Mouse (Mus musculus) limb, embryonic 12.5 days (tissue): ENCODE data around the gene Ctsh. TPM values are rescaled to one million over a fixed set of nuclear protein-coding genes. Genes with fewer than 3 reads are reported as not detected.

Source experiments
- ATAC-seq: fragments of 200-750 bp; cut with Nextera tagmentation; 2 replicates; pipeline ENCODE4 v1.8.0; 2017; ENCODE audit warnings: low read depth, moderate TSS enrichment; ENCODE audit not compliant: insufficient number of reproducible peaks, insufficient read depth, low FRiP score, low TSS enrichment
- H3K27ac ChIP-seq: fragments of 300-500 bp; sonication (generic); 2 replicates; pipeline ENCODE4 v1.5.1; 2016; ENCODE audit warnings: mild to moderate bottlenecking, moderate library complexity
- H3K27me3 ChIP-seq: fragments of 300-500 bp; sonication (generic); 2 replicates; pipeline ENCODE4 v1.6.1; 2016; ENCODE audit warnings: mild to moderate bottlenecking, moderate library complexity
- H3K36me3 ChIP-seq: fragments of 300-500 bp; sonication (generic); 2 replicates; pipeline ENCODE4 v1.6.1; 2016; ENCODE audit warnings: mild to moderate bottlenecking, moderate library complexity
- H3K4me1 ChIP-seq: fragments of 300-500 bp; sonication (generic); replicated peaks from 2 replicates; pipeline ENCODE4 v1.6.1; 2016
- H3K4me2 ChIP-seq: fragments of 300-500 bp; sonication (generic); 2 replicates; pipeline ENCODE4 v1.6.1; 2016; ENCODE audit warnings: mild to moderate bottlenecking, moderate library complexity
- H3K4me3 ChIP-seq: fragments of 300-500 bp; sonication (generic); replicated peaks from 2 replicates; pipeline ENCODE4 v1.5.1; 2016; ENCODE audit warnings: mild to moderate bottlenecking
- H3K9ac ChIP-seq: fragments of 300-500 bp; sonication (generic); replicated peaks from 2 replicates; pipeline ENCODE4 v1.6.1; 2016; ENCODE audit warnings: mild to moderate bottlenecking, moderate library complexity
- H3K9me3 ChIP-seq: fragments of 300-500 bp; sonication (generic); 2 replicates; pipeline ENCODE4 v1.6.1; 2016; ENCODE audit warnings: mild to moderate bottlenecking, moderate library complexity
- WGBS: fragments of 180-500 bp; shearing (Covaris S2); methylation state at CpG from one replicate; pipeline ENCODE4 v1.1.7; 2016; 5-methylcytosine and 5-hydroxymethylcytosine counted together
- polyA plus RNA-seq: library from polyadenylated mRNA; unstranded; fragments of >200 nt; fragmentation: Nextera tagmentation; extraction: Ambion mirVana; gene quantifications from 2 replicates; pipeline ENCODE4 v1.2.1, GENCODE M21; 2016

Gene Ctsh
- polyA plus RNA-seq, 1 experiment from 2014 or later = 15.9 TPM

DNA sequence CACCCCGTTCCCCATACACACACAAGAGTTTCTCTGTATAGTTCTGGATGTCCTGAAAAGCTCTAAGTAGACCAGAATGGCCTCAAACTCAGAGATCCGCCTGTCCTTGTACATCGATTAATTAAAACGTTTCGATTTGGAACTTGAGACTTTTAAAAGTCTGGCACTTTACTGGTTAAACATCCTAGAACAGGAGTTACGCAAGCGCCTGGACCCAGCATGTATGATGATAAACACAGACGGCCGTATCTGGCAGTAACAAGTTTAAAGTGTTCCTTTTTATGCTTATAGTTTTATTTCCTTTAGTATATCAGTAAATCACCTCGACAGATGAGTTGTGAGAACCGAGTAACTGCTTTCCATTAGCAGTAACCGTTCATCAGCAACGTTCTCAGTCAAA is 59.2 kb downstream of the Ctsh start:
- Histone ChIP-seq H3K4me2 (peak overlapping the region; percentile 69), H3K4me3 (peak overlapping the region; percentile 88), H3K36me3 (peaks cover 15% of the 10 kb centered on the region), H3K27ac (peak overlapping the region; percentile 98; the same call in 1 of the 2 replicates), H3K9me3 (no peaks in the 10 kb centered on the region), H3K9ac (peak overlapping the region; percentile 95), H3K4me1 (peaks cover 17% of the 10 kb centered on the region), H3K27me3 (no peaks in the 10 kb centered on the region)
- ATAC-seq = no peak
- WGBS = 3% methylated on average over 13 of the region's 13 CpGs

- Histone ChIP-seq H3K27ac (peak overlapping the region; percentile 98), H3K36me3 (peaks cover 8% of the 10 kb centered on the region; the same call in 1 of the 2 replicates), H3K9ac (peak overlapping the region; percentile 95), H3K4me2 (peak overlapping the region; percentile 69), H3K4me1 (peaks cover 17% of the 10 kb centered on the region), H3K9me3 (no peaks in the 10 kb centered on the region), H3K27me3 (no peaks in the 10 kb centered on the region), H3K4me3 (peak overlapping the region; percentile 88)
- ATAC-seq = peak; percentile 29
- under 1% methylated on average over 81 of the region's 82 CpGs for WGBS
Observed at GRCm38 (mm10) chr9:90113651-90114566, 60.0 kb downstream of the Ctsh start.

GRCm38 (mm10) chr9:90114567-90115307 is 60.8 kb downstream of the Ctsh start, which contains the start of gene Morf4l1:
TSS of gene Morf4l1 (minus strand) at chr9:90114774.
- Histone ChIP-seq H3K4me1 (peaks cover 17% of the 10 kb centered on the region), H3K9ac (peak within 1 kb of the TSS; percentile 95), H3K27ac (peak within 1 kb of the TSS; percentile 98), H3K4me3 (peak within 1 kb of the TSS; percentile 88), H3K27me3 (no peaks in the 10 kb centered on the region), H3K9me3 (no peaks in the 10 kb centered on the region), H3K36me3 (no peaks in the 10 kb centered on the region), H3K4me2 (peak within 1 kb of the TSS; percentile 69)
- peak; percentile 98 for ATAC-seq
- 2% methylated on average over 40 of the region's 40 CpGs for WGBS

DNA sequence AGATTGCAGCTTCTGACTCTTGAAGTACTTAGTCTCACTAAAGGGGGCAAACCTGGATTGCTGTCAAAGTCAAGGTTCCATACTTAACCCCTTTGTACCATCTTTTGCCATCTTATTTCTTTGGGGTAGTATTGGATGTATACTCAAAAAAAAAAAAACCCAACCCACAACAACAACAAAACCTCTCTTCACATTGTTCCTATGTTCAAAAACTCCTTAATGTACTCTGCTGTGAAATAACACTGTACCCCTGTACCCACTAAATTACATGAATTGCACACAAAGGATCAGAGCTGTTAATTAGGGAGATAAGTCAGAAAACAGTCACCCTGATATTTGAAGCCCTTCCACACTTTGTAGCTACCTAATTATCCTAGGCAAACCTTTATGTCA is 61.4 kb downstream of the Ctsh start:
- H3K27ac ChIP-seq = no peak overlapping the region
- H3K4me1 ChIP-seq = peaks cover 17% of the 10 kb centered on the region
- peak overlapping the region; percentile 62 for H3K4me2 ChIP-seq
- no peaks in the 10 kb centered on the region for H3K36me3 ChIP-seq
- no peaks in the 10 kb centered on the region for H3K9me3 ChIP-seq
- peak overlapping the region; percentile 88 for H3K4me3 ChIP-seq
- no peak overlapping the region; the same call in 1 of the 2 replicates for H3K9ac ChIP-seq
- H3K27me3 ChIP-seq = no peaks in the 10 kb centered on the region
- no peak for ATAC-seq

GRCm38 (mm10) chr9:90117234-90117633 is 63.3 kb downstream of the Ctsh start:
- no peaks in the 10 kb centered on the region for H3K36me3 ChIP-seq
- no peak overlapping the region for H3K27ac ChIP-seq
- no peaks in the 10 kb centered on the region for H3K27me3 ChIP-seq
- H3K9me3 ChIP-seq = no peaks in the 10 kb centered on the region
- no peak overlapping the region for H3K4me3 ChIP-seq
- no peak overlapping the region for H3K4me2 ChIP-seq
- no peak overlapping the region for H3K9ac ChIP-seq
- peaks cover 8% of the 10 kb centered on the region for H3K4me1 ChIP-seq
- no peak for ATAC-seq

DNA sequence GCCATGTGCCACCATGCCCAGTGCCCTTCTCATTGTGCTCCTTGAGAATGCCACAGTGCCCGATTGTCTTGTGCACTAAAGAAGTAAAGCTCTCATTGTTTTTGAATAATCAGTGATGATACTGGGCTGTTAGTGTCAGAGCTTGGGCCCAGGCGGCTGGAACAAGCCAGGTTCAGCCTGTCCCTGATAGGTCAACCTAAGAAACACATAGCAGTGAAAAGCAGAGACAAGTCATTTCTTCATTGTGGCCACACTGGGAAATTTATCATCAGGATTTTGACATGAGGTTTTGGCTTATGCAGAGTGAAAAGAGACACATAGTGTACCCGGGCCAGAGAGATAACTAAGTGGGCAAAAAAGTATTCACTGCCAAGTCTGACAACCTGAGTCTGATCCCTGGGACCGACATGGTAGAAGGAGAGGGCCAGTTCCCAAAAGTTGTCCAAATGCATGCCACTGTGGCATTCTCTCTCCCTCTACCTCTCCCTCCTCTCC is 68.3 kb downstream of the Ctsh start:
- no peak overlapping the region for H3K9ac ChIP-seq
- 82% methylated on average over 4 of the region's 4 CpGs for WGBS

GRCm38 (mm10) chr9:90124156-90124872 is 70.4 kb downstream of the Ctsh start:
- ATAC-seq = no peak
- H3K4me2 ChIP-seq = no peak overlapping the region
- 0 out of 2 replicates have a peak, but pooled peaks cover 4% of the 10 kb centered on the region for H3K4me1 ChIP-seq
- 31% methylated on average over 11 of the region's 11 CpGs for WGBS
- no peak overlapping the region for H3K4me3 ChIP-seq
- H3K9ac ChIP-seq = no peak overlapping the region
- H3K27me3 ChIP-seq = no peaks in the 10 kb centered on the region
- H3K27ac ChIP-seq = no peak overlapping the region
- no peaks in the 10 kb centered on the region for H3K36me3 ChIP-seq
- no peaks in the 10 kb centered on the region for H3K9me3 ChIP-seq

More for the DNA sequence above, 68.3 kb downstream of the Ctsh start:
- no peak for ATAC-seq
- Histone ChIP-seq H3K4me2 (no peak overlapping the region), H3K27ac (no peak overlapping the region), H3K27me3 (no peaks in the 10 kb centered on the region), H3K4me3 (no peak overlapping the region), H3K4me1 (0 out of 2 replicates have a peak, but pooled peaks cover 4% of the 10 kb centered on the region), H3K9me3 (no peaks in the 10 kb centered on the region), H3K36me3 (no peaks in the 10 kb centered on the region)

- Histone ChIP-seq H3K4me1 (0 out of 2 replicates have a peak, but pooled peaks cover 4% of the 10 kb centered on the region), H3K4me2 (no peak overlapping the region), H3K4me3 (no peak overlapping the region), H3K36me3 (no peaks in the 10 kb centered on the region), H3K9me3 (no peaks in the 10 kb centered on the region), H3K27ac (no peak overlapping the region), H3K27me3 (no peaks in the 10 kb centered on the region), H3K9ac (no peak overlapping the region)
- no peak for ATAC-seq
- 49% methylated on average over 8 of the region's 8 CpGs for WGBS
Observed at GRCm38 (mm10) chr9:90124873-90125245, 70.9 kb downstream of the Ctsh start.

Other genes starting within 250 kb of the Ctsh start
- gene Rasgrf1, start 144.2 kb upstream of the Ctsh start, polyA plus RNA-seq = 0.11 and 0.15 TPM in 2 replicates
- gene Morf4l1, start 60.6 kb downstream of the Ctsh start, polyA plus RNA-seq = 502 and 512 TPM in 2 replicates
- gene Adamts7, start 108.9 kb downstream of the Ctsh start, polyA plus RNA-seq = 18.9 and 20.2 TPM in 2 replicates
- gene Tbc1d2b, start 216.7 kb downstream of the Ctsh start, polyA plus RNA-seq = 12.8 and 13.5 TPM in 2 replicates